Mouse (Mus musculus) right cerebral cortex, postnatal 4 days (tissue): ENCODE data around the gene Aamp.
A peak's percentile ranks its signal among the peaks of the same experiment; 100 is the strongest.

Experiments
- DNase-seq: peaks from one replicate; pipeline ENCODE4 v3.0.0-alpha.2; 2022

The Aamp gene

GRCm38 (mm10) chr1:74281372-74281771 is 3.2 kb downstream of the Aamp start:
- no peak for DNase-seq

GRCm38 (mm10) chr1:74280591-74281325 is 3.8 kb downstream of the Aamp start:
- no peak for DNase-seq

GRCm38 (mm10) chr1:74278988-74279387 is 5.5 kb downstream of the Aamp start:
- DNase-seq: no peak

- DNase-seq: no peak
Measured at GRCm38 (mm10) chr1:74278538-74278937, 6.0 kb downstream of the Aamp start, which contains the start of gene Gpbar1. Gpbar1 (plus strand) TSS chr1:74278550.

GRCm38 (mm10) chr1:74277883-74278537 is 6.5 kb downstream of the Aamp start:
- no peak for DNase-seq

- no peak for DNase-seq
Measured at GRCm38 (mm10) chr1:74277041-74277440, 7.5 kb downstream of the Aamp start.

GRCm38 (mm10) chr1:74275015-74275414 is 9.5 kb downstream of the Aamp start:
- no peak for DNase-seq

GRCm38 (mm10) chr1:74271659-74272058 is 12.9 kb downstream of the Aamp start:
- no peak for DNase-seq

- no peak for DNase-seq
Measured at GRCm38 (mm10) chr1:74268750-74269149, 15.8 kb downstream of the Aamp start.

GRCm38 (mm10) chr1:74262510-74262909 is 22.0 kb downstream of the Aamp start:
- no peak for DNase-seq

GRCm38 (mm10) chr1:74256782-74257181 is 27.8 kb downstream of the Aamp start:
- DNase-seq: no peak

GRCm38 (mm10) chr1:74255704-74256345 is 28.7 kb downstream of the Aamp start:
- DNase-seq: no peak

- DNase-seq: no peak
Measured at GRCm38 (mm10) chr1:74250096-74250495, 34.4 kb downstream of the Aamp start.

GRCm38 (mm10) chr1:74249331-74249980 is 35.1 kb downstream of the Aamp start:
- DNase-seq: no peak

GRCm38 (mm10) chr1:74248799-74249198 is 35.7 kb downstream of the Aamp start:
- no peak for DNase-seq

- DNase-seq: no peak
Measured at GRCm38 (mm10) chr1:74245525-74245924, 39.0 kb downstream of the Aamp start.

GRCm38 (mm10) chr1:74240832-74241231 is 43.7 kb downstream of the Aamp start:
- no peak for DNase-seq

GRCm38 (mm10) chr1:74240311-74240710 is 44.2 kb downstream of the Aamp start:
- no peak for DNase-seq

GRCm38 (mm10) chr1:74239618-74240017 is 44.9 kb downstream of the Aamp start:
- no peak for DNase-seq

GRCm38 (mm10) chr1:74239162-74239561 is 45.4 kb downstream of the Aamp start:
- DNase-seq: no peak

GRCm38 (mm10) chr1:74238136-74238535 is 46.4 kb downstream of the Aamp start:
- no peak for DNase-seq

GRCm38 (mm10) chr1:74237671-74238070 is 46.9 kb downstream of the Aamp start:
- no peak for DNase-seq

- DNase-seq: peak; percentile 37
Measured at GRCm38 (mm10) chr1:74236590-74237317, 47.8 kb downstream of the Aamp start.
